Mouse (Mus musculus): Measurements from ENCODE around the gene Hand1. TPM values are rescaled to one million over a fixed set of nuclear protein-coding genes. Genes with fewer than 3 reads are reported as not detected.
"Not testable (repeated sequence)": the region's sequence is repeated elsewhere in the genome, so short reads cannot be mapped to it uniquely, and the experiment has no call there.

Gene Hand1
- total RNA-seq, 2 experiments from 2014 or later, result 0.15 TPM; not detected in 1

- no peak for DNase-seq
- intact Hi-C loops (cut with DNase I), result no loop called here
These were observed 2.7 kb upstream of the Hand1 start for GRCm38 (mm10) chr11:57835331-57835730.

GRCm38 (mm10) chr11:57834031-57834430 is 1.4 kb upstream of the Hand1 start:
- no peak for DNase-seq
- intact Hi-C loops (cut with DNase I), result no loop called here

GRCm38 (mm10) chr11:57833296-57833977 is 819 bp upstream of the Hand1 start:
- no peak for DNase-seq
- intact Hi-C loops (cut with DNase I), result no loop called here

DNA sequence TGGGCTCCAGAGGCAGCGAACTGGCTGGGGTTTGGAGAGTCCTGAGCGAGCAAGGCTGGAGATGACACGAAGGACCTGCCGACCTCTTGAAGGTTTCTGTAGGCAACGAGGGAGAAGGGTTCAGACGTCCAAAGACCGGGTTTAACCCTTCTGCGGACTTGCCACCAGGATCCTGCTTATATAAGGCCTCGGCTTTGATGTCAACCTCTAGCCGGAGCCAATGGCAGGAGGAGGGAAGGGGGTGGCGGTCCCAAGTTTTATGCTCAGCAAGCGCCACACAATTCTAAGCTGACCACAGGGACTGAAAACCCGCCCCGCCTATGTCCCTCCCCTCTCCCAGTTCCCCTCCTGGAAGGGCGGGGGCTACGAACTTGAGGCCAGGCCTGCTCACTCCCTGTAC is 757 bp downstream of the Hand1 start:
- no peak for DNase-seq
- intact Hi-C loops (cut with DNase I), result no loop called here

GRCm38 (mm10) chr11:57831281-57831781 is 1.3 kb downstream of the Hand1 start:
- intact Hi-C loops (cut with DNase I), result no loop called here
- no peak for DNase-seq

- DNase-seq, result no peak
- intact Hi-C loops (cut with DNase I), result no loop called here
These were observed 2.5 kb downstream of the Hand1 start for GRCm38 (mm10) chr11:57829871-57830775.

DNA sequence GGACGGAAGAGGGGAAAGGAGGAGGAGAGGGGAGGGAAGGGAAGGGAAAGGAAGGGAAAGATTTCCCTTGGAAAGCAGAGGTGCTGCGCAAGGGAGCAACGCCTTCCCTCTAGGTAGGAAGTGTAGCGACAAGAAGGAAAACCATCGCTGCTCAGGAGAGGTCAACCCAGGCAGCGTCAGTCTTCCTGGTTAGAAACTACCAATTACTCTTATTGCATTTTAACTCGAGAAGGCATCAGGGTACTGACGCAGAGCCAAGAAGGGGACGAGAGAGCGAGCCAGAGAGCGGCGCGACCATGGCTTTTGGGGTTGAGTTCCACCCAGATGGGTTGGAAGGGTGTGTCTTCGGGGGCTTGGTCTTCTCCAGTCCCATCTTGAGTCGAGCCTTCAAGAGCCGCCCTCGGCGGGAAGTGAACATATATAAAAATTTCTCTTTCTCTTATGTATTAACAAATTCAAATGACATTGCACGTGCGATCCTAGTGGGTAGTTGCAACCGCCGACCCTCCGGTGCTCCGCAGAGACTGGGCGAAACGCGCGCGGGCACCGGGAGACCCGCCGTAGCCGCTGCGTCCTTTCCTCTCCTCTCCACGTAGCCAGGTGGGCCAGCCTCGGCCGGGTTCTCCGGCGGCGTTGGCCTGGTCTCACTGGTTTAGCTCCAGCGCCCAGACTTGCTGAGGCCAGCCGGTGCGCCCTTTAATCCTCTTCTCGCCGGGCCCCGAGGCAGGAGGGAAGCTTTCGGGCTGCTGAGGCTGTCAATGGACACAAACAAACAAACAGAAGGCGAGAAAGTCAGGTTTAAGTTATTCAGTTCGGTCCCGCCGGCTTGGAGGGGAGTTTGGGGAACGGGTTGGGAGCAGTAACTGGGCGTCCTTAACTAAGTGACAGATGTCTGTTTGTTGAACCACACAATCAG is 3.4 kb downstream of the Hand1 start:
- intact Hi-C loops (cut with DNase I), result no loop called here
- DNase-seq, result no peak

GRCm38 (mm10) chr11:57827915-57828545 is 4.6 kb downstream of the Hand1 start:
- DNase-seq, result peak; percentile 18 to 36
- intact Hi-C loops (cut with DNase I), result no loop called here

GRCm38 (mm10) chr11:57827048-57827914 is 5.3 kb downstream of the Hand1 start:
- peak in 1 of 2 experiments; percentile 25 for DNase-seq

DNA sequence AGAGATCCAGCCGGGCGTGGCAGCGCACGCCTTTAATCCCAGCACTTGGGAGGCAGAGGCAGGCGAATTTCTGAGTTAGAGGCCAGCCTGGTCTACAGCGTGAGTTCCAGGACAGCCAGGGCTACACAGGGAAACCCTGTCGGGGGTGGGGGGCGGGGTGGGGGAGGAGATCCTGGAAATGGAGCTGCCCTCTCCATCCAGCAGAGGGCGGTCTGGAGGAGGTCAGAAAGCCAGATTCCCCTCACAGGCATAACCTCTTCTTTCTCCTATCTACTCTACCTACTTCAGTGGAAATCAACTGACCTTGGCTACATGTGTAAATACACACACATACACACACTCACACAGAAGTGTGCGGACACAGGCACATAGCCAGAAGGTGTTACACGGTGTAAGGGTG is 7.4 kb downstream of the Hand1 start:
- intact Hi-C loops (cut with DNase I); DNase-seq: not testable (repeated sequence)

More at GRCm38 (mm10) chr11:57827048-57827914, 5.3 kb downstream of the Hand1 start:
- intact Hi-C loops (cut with DNase I), result no loop called here

DNA sequence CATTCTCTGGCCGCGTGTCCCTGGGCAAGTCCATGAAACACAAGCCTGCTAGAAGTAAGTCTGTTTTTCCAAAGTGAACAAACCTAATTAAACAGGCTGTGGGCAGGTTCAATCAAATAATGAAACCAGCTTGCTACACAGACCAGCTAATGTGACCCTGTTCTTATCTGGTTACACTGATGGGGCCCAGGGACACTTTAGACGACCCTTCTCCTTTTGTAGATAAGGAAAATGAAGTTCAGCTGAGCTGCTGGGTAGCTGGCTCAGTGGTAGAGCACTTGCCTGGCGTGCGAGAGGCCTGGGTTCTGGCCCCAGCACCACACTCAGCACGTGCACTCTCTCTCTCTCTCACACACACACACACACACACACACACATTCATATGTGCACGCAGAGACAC is 8.9 kb downstream of the Hand1 start:
- intact Hi-C loops (cut with DNase I), result no loop called here

GRCm38 (mm10) chr11:57823159-57823558 is 9.5 kb downstream of the Hand1 start:
- DNase-seq; intact Hi-C loops (cut with DNase I): not testable (repeated sequence)

More for the DNA sequence above, 8.9 kb downstream of the Hand1 start:
- no peak for DNase-seq

DNA sequence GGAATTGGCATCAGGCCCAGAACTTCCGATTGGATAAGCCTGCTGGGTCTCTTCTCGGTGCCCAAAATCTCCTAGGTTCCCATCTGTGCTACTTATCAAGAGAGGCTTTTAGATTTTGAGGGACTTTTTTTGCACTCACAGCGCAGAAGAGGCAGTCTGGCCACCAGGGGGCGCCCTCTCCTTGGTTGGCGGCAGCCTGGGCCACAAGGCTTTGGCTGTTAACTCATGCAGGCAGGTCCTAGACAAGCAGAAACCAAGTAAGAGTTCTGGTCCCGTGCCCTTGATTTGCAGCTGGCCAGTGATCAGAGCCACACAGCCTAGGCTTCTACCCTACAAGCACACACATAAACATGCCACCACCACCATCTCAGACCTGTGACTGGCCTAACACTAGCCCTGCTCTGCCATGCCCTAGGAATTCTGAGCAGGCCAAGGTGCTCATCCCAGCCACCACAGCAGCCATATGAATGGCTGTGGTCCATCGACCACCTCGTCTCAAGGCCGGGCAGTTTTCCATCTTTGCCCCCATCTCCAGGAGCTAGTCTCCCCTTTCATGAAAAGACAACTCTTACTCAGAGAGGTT is 12.5 kb downstream of the Hand1 start:
- intact Hi-C loops (cut with DNase I), result loop anchor here (1.0 to 10.0 kb wide), 2 partner anchors 114 to 245 kb away; no protein-coding TSS in a partner anchor
- DNase-seq, result peak; percentile 83 to 93

- intact Hi-C loops (cut with DNase I), result loop anchor here (10.0 kb wide), 1 partner anchor 247 kb away; no protein-coding TSS in a partner anchor
- DNase-seq, result no peak
These were observed 14.4 kb downstream of the Hand1 start for GRCm38 (mm10) chr11:57818189-57818588.

GRCm38 (mm10) chr11:57813641-57814040 is 19.0 kb downstream of the Hand1 start:
- intact Hi-C loops (cut with DNase I), result loop anchor here (10.0 kb wide), 1 partner anchor 251 kb away; no protein-coding TSS in a partner anchor
- no peak for DNase-seq

DNA sequence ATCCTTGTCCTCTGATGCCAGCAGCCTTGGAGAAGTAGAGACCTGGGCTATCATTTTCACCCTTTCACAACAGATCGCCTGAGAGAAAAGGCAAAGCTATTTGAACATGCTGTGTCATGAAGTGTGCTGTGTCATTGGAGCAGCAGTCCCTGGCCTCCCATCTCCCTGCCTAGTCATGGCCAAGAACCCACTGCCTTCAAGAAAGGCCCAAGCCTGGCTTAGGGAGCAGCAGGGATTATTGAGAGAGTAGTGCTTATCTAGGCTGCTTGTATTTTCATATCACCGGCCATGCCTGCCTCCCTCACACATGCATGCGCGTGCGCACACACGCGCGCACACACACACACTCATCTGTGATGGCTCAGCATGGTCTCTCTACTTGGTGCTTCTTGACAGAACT is 20.4 kb downstream of the Hand1 start:
- intact Hi-C loops (cut with DNase I), result loop anchor here (10.0 kb wide), 1 partner anchor 253 kb away; no protein-coding TSS in a partner anchor
- no peak for DNase-seq

DNA sequence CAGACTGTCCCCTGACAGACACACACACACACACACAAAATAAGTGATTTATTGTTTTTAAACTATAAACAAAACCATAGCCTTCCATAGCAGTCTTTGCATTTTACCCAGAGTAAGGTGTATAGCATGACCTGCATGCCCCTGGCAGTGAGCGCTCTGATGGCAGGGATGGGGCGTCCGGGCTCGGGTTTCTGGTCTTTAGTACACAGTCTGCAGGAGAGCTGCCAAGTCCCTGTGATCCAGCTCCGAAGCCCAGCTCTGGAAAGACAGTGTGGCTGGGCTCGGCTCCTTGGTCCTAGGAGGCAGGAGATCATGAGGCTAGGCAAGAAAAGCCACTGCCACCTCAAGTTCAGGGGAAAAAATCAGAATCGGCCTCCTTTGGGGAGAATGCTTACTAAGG is 21.6 kb downstream of the Hand1 start:
- DNase-seq, result no peak
- intact Hi-C loops (cut with DNase I), result loop anchor here (10.0 kb wide), 1 partner anchor 254 kb away; no protein-coding TSS in a partner anchor

GRCm38 (mm10) chr11:57809732-57810098 is 22.9 kb downstream of the Hand1 start:
- no peak for DNase-seq
- intact Hi-C loops (cut with DNase I), result loop anchor here (10.0 kb wide), 1 partner anchor 255 kb away; no protein-coding TSS in a partner anchor

Measured in heart, postnatal 10 days (tissue).